Mouse (Mus musculus): ENCODE results near the gene Ankrd55.

The Ankrd55 gene

DNA sequence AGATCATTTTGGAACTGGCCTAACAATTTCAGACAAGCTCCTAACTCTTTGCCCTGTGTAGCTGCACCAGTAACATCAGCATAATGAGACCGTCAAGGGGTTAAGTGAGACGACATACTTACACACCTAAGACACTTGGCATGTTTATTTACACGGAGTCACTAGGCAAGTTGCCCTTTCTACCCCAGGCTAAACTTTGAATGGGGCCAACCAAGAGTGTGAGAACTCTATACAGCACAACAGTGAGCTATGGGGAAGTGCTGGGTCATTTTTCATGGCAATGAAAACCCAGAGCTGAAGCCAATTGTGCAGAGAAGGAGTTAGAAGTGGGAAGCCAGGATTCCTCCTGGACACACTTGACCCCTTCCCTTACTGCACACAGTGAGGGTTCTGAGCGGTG, 94.2 kb downstream of the Ankrd55 start:
- DNase-seq (ENCODE audit: low read depth): no peak

DNA sequence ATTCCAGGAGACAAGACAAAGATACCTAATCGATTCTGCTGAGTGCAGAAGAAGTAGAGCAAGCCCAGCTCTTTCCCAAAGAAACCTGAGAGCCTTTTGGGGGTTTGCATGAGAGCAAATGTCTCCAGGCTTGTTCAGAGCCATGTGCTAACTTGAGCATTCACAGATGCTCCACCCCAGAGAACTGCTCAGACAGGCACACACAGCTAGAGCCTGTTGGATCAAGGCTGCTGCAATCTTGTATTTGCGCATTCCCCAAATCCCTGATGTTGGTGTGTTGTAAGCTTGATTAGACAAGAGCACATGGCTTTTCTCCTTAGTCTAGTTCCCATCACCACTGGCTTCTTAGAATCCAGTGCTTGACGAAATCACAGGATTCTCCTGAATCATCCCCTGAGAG, 94.7 kb downstream of the Ankrd55 start:
- DNase-seq (ENCODE audit: low read depth): no peak

- DNase-seq (ENCODE audit: low read depth): peak; percentile 60
Measured at GRCm38 (mm10) chr13:112383941-112384659, 95.8 kb downstream of the Ankrd55 start.

- peak; percentile 89 for DNase-seq (ENCODE audit: low read depth)
Measured at GRCm38 (mm10) chr13:112385040-112385439, 96.8 kb downstream of the Ankrd55 start.

- no peak for DNase-seq (ENCODE audit: low read depth)
Measured at GRCm38 (mm10) chr13:112386494-112387075, 98.3 kb downstream of the Ankrd55 start.

GRCm38 (mm10) chr13:112387279-112387678, 99.0 kb downstream of the Ankrd55 start:
- DNase-seq (ENCODE audit: low read depth): no peak

DNA sequence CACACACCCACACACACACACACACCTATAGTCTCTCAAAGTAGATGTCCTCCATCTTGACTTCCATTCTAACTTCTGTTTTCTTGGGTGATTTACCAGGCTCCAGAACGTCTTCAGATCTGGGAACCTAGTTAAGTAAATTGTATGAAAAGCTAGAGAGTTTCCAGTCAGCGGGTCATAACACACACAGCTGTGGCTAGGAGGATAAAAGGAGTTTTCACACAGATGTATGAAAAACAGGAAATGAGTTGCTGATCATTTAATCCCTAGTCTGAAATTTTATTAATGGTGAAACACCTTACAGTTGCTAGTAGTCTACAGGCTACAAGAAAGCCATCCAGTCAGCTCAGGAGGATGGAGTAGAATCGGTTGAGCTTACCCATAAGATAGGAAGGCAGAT, 99.9 kb downstream of the Ankrd55 start:
- DNase-seq (ENCODE audit: low read depth): peak; percentile 73

GRCm38 (mm10) chr13:112390206-112390605, 102.0 kb downstream of the Ankrd55 start:
- no peak for DNase-seq (ENCODE audit: low read depth)

GRCm38 (mm10) chr13:112391354-112391753, 103.1 kb downstream of the Ankrd55 start:
- no peak for DNase-seq (ENCODE audit: low read depth)

DNA sequence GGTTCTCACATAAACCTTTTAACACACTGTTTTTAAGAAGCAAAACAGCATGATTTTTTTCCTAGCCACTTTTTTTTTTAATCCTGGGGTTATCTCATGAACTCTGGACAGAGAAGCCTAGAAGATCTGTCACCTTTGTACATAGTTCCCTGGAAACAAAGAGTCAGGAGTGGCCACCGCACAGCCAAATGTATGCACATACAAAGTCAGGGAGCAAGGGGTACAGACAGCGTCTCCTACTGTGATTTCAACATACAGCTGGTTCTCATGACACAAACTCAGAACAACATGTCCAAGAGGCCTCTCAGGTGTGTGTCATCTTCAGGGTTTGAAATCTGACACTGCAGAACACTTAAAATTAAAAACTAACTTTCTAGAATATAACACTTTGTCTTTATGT, 105.1 kb downstream of the Ankrd55 start:
- no peak for DNase-seq (ENCODE audit: low read depth)

GRCm38 (mm10) chr13:112394271-112394670, 106.0 kb downstream of the Ankrd55 start:
- DNase-seq (ENCODE audit: low read depth): no peak

DNA sequence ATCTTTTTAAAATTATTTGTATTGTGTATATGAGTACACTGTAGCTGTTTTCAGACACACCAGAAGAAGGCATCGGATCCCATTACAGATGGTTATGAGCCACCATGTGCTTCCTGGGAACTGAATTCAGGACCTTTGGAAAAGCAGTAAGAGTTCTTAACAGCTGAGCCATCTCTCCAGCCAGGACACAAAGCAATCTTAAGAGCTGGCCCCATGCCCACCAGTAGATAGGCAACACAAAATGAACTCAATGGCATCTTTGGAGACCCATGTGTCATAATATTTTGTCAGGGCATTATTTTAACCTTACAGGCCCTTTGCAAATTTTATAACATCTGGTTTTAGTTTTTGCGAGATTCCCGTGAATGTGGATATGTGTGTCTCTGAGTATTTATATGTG, 116.5 kb downstream of the Ankrd55 start:
- no peak for DNase-seq (ENCODE audit: low read depth)

DNA sequence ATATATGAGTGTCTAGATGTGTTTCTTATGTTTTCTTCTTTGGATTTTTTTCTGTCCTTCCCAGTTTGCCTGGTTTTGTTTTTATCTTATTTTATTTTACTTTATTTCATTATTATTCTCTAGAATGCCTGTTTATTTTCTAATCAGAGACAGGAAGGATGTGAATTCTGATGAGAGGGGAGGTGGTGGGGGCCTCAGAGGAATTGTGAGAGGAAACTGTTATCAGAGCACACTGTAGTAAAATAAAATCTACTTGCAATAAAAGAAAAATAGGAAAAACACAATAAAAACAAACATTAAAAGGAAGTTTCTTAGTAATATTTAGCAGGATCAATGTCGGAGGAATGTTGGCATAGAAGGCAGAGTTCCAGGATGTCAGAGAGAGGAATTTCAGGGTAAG, 116.9 kb downstream of the Ankrd55 start:
- DNase-seq (ENCODE audit: low read depth): no peak

GRCm38 (mm10) chr13:112406618-112407017, 118.4 kb downstream of the Ankrd55 start:
- DNase-seq (ENCODE audit: low read depth): peak; percentile 67

GRCm38 (mm10) chr13:112407181-112407700, 119.0 kb downstream of the Ankrd55 start:
- peak; percentile 43 for DNase-seq (ENCODE audit: low read depth)

GRCm38 (mm10) chr13:112407776-112408490, 119.7 kb downstream of the Ankrd55 start:
- DNase-seq (ENCODE audit: low read depth): no peak

- DNase-seq (ENCODE audit: low read depth): no peak
Measured at GRCm38 (mm10) chr13:112408701-112409100, 120.5 kb downstream of the Ankrd55 start.

DNA sequence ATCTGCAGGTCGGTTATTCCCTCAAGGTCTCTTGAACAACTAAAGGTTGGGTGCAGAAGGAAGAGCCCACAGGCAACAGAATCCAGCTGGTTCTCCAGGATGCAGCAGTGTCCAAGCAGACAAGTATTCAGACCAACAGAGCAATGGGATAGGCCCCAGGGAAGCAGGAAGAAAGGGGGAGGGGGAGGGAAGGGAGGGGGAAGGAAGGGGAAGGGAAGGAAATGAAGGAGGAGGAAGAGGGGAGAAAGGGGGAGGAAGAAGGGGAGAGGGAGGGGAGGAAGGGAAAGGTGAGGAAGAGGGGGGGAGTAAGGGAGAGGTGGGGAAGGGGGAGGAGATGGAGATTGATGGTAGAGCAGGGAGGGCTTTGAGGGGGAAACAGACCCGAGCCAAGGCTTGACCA, 121.1 kb downstream of the Ankrd55 start:
- no peak for DNase-seq (ENCODE audit: low read depth)

DNA sequence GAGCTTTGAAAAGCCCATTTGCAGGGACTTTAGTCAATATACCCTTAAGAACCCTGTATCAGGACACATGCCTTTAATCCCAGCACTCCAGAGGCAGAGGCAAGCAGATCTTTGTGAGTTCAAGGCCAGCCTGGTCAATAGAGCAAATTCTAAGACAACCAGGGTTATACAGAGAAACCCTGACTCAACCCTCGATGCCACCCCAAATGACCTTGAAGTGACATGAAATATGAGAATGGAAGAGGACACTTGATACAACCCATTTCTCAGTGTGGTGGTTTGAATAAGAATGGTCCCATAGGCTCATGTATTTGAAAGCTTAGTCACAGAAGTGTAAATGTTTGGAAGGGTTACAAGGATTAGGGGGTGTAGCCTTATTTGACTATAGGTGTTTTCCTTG, 121.6 kb downstream of the Ankrd55 start:
- DNase-seq (ENCODE audit: low read depth): peak; percentile 33

GRCm38 (mm10) chr13:112410461-112410860, 122.2 kb downstream of the Ankrd55 start:
- DNase-seq (ENCODE audit: low read depth): no peak

DNA sequence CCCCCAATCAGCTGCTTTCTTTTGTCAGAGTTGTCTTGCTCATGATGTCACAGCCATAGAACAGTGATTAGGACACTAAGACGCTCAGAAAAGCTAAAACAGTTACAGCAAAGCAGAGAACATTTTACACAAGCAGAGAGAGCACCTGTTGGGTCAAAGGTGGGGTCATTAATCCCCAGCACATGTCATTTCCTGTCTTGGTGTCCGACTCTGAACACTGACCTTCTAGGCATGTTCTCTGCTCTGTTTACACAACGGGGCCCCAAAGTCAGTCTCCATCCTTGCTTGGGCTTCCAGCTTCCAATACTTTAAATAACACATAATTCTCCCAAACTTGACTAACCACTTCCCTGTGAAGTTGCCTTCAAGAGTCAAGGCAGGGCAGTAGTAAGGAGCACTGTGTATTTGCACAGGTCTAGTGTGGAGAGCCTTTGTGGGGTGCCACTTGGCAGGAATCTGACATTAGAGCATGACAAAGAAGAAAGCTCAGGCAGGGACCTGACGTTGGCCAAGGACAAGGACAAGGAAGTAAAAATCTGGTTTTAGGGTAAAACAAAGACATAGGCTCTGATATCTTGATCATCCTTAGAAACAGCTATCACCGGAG, 123.1 kb downstream of the Ankrd55 start:
- DNase-seq (ENCODE audit: low read depth): no peak

- no peak for DNase-seq (ENCODE audit: low read depth)
Measured at GRCm38 (mm10) chr13:112412251-112412650, 124.0 kb downstream of the Ankrd55 start.

- no peak for DNase-seq (ENCODE audit: low read depth)
Measured at GRCm38 (mm10) chr13:112412824-112413223, 124.6 kb downstream of the Ankrd55 start.

All from induced T-regulatory cell, adult 2 months (primary cell).